Mouse (Mus musculus) adrenal gland, postnatal 36 days (tissue): ENCODE data around the gene Hrg. TPM values are rescaled to one million over a fixed set of nuclear protein-coding genes. Genes with fewer than 3 reads are reported as not detected.

ENCODE experiments used
- DNase-seq, 2 experiments: peaks; one replicate each; pipeline ENCODE4 v3.0.0; 2021; ENCODE audit warnings: mixed read lengths in 1 of 2
- total RNA-seq, 2 experiments: library from RNA; stranded (reverse); gene quantifications; 2 replicates each; pipeline ENCODE4 v1.2.3; 2021

Hrg gene
- total RNA-seq, 2 experiments from 2014 or later, result 0.30 to 0.69 TPM

- no peak for DNase-seq
Measured at GRCm38 (mm10) chr16:22961073-22961472, 10.2 kb downstream of the Hrg start.

DNA sequence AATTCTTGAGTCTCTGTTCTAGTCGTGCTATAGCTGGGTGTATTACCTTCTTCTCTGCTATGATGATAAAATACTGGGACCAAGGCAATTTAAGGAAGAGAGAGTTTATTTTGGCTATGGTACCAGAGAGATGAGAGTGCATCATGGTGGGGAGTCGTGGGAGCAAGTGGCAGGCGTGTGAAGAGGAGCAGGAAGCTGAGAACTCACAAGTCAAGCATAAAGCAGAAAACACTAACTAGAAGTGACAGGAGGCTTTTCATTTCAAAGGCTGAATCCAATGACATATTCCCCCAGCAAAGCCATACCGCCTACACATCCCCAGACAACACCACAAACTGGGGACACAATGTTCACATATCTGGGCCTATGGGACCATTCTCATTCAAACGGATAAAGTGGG is 11.4 kb downstream of the Hrg start:
- DNase-seq, result no peak

- no peak for DNase-seq
Measured at GRCm38 (mm10) chr16:22963293-22963692, 12.4 kb downstream of the Hrg start.

DNA sequence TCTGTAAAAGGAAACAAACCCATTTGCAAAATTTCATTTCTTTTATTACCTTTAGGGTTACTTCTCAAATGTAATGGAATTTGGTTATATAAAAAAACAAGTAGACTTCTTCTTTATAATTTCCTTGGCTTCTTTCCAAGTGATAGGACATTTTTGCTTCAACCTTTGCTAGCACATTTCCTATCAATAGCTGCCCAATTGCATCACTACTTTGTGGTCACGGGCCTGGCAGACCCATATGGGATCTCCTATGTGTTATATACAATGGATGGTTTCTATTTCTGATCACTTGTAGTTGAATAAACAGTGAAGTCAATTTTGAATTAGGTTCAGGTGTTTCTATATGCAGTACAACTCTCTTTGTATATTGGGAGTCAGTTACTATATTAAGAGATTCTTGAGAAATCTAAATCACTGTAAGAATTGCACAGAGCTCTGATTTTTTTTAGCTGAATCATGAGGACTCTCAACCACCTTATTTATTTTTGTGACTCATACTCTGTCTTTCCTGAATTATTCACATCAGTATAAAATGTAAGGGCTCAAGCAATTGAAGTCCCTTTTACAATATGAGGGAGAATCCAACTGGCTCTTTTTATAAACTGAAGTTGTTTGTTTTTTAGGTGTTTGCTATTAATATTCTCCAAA is 16.6 kb downstream of the Hrg start:
- DNase-seq, result no peak

GRCm38 (mm10) chr16:22996951-22997350 is 46.1 kb downstream of the Hrg start:
- peak; percentile 7 to 34 for DNase-seq

Other genes with a start within 250 kb of the Hrg start
- gene Crygs, start 139.5 kb upstream of the Hrg start, total RNA-seq, result not detected
- 10 to 100 TPM; 17.7 to 24.9 TPM for gene Tbccd1, start 93.4 kb upstream of the Hrg start, total RNA-seq
- gene Dnajb11, start 93.2 kb upstream of the Hrg start, total RNA-seq, result 10 to 100 TPM; 80.8 to 81.5 TPM
- 1 to 10 TPM; 1.6 to 7.1 TPM for gene Ahsg, start 59.8 kb upstream of the Hrg start, total RNA-seq
- 10 to 100 TPM in 1 of 2 experiments, 1 to 10 TPM in 1; 2.6 to 69.1 TPM for gene Fetub, start 32.7 kb upstream of the Hrg start, total RNA-seq
- gene Kng2, start 78.4 kb downstream of the Hrg start, total RNA-seq, result 1 to 10 TPM; 3.7 to 9.0 TPM
- gene Kng1, start 106.8 kb downstream of the Hrg start, total RNA-seq, result 1 to 10 TPM in 1 of 2 experiments, under 1 TPM in 1; 0.36 to 1.3 TPM
- 100 to 1,000 TPM; 505 to 659 TPM for gene Eif4a2, start 156.4 kb downstream of the Hrg start, total RNA-seq
- 1 to 10 TPM; 8.8 TPM for gene Rfc4, start 176.7 kb downstream of the Hrg start, total RNA-seq
- 100 to 1,000 TPM; 289 to 393 TPM for gene Adipoq, start 195.5 kb downstream of the Hrg start, total RNA-seq